Mouse (Mus musculus): ENCODE results near the gene Wwox.

- TF ChIP-seq MAZ (IDR thresholded peaks at IDR 0.05; ENCODE audit: low read depth, low read length) = no peak
- no peak for TF ChIP-seq SIN3A (IDR thresholded peaks at IDR 0.05; ENCODE audit: low read length)
- no peak for TF ChIP-seq CTCF (IDR thresholded peaks at IDR 0.05 in 2 of 3, conservative IDR thresholded peaks at IDR 0.05 in 1 of 3; ENCODE audit: control insufficient read depth in 1 of 3, insufficient read depth in 1 of 3, low read depth in 2 of 3, low read length in 3 of 3, poor library complexity in 1 of 3, severe bottlenecking in 1 of 3)
Measured at GRCm38 (mm10) chr8:114579292-114579691, 139.8 kb downstream of the Wwox start.
